Mouse (Mus musculus): ENCODE results near the gene Itsn1. TPM values are rescaled to one million over a fixed set of nuclear protein-coding genes. Genes with fewer than 3 reads are reported as not detected.

Gene Itsn1
- polyA plus RNA-seq, 1 experiment from 2014 or later: 32.5 TPM

- no peaks in the 10 kb centered on the region for H3K9me3 ChIP-seq (ENCODE audit: control insufficient read depth, low read length)
- no peaks in the 10 kb centered on the region for H3K27me3 ChIP-seq (ENCODE audit: control insufficient read depth, insufficient read depth, low read length)
- ATAC-seq (ENCODE audit: insufficient number of reproducible peaks, low FRiP score, low TSS enrichment, low read depth) (no peak), DNase-seq (ENCODE audit: low spot score) (no peak)
- no peak overlapping the region for H3K9ac ChIP-seq (ENCODE audit: low read length)
- no peak overlapping the region for H3K4me3 ChIP-seq (ENCODE audit: low read depth, low read length)
- no peak overlapping the region for H3K27ac ChIP-seq (replicated peaks; ENCODE audit: low read depth, low read length)
- 42% methylated on average over 8 of the region's 8 CpGs for WGBS
- no peaks in the 10 kb centered on the region for H3K4me1 ChIP-seq (ENCODE audit: control insufficient read depth, insufficient read depth, low read length)
- H3K36me3 ChIP-seq (ENCODE audit: control insufficient read depth, insufficient read depth, low read length): no peaks in the 10 kb centered on the region
- H3K4me2 ChIP-seq (ENCODE audit: low read depth, severe bottlenecking): no peak overlapping the region
Measured at GRCm38 (mm10) chr16:91935726-91936125, 206.6 kb downstream of the Itsn1 start.

- Histone ChIP-seq H3K9ac (ENCODE audit: low read length) (no peak overlapping the region), H3K36me3 (ENCODE audit: control insufficient read depth, insufficient read depth, low read length) (no peaks in the 10 kb centered on the region), H3K27me3 (ENCODE audit: control insufficient read depth, insufficient read depth, low read length) (no peaks in the 10 kb centered on the region), H3K9me3 (ENCODE audit: control insufficient read depth, low read length) (no peaks in the 10 kb centered on the region), H3K4me3 (ENCODE audit: low read depth, low read length) (no peak overlapping the region), H3K4me2 (ENCODE audit: low read depth, severe bottlenecking) (no peak overlapping the region), H3K27ac (replicated peaks; ENCODE audit: low read depth, low read length) (no peak overlapping the region), H3K4me1 (ENCODE audit: control insufficient read depth, insufficient read depth, low read length) (no peaks in the 10 kb centered on the region)
- peak; percentile 96 for DNase-seq (ENCODE audit: low spot score)
- ATAC-seq (ENCODE audit: insufficient number of reproducible peaks, low FRiP score, low TSS enrichment, low read depth): 0 out of 2 replicates have a peak, but pooled peaks have one; percentile 23
- 50% methylated on average over 10 of the region's 10 CpGs for WGBS
Measured at GRCm38 (mm10) chr16:91936340-91937030, 207.4 kb downstream of the Itsn1 start.

- WGBS: 90% methylated on average over 11 of the region's 11 CpGs
- DNase-seq (ENCODE audit: low spot score) (no peak), ATAC-seq (ENCODE audit: insufficient number of reproducible peaks, low FRiP score, low TSS enrichment, low read depth) (no peak)
- Histone ChIP-seq H3K36me3 (ENCODE audit: control insufficient read depth, insufficient read depth, low read length) (no peaks in the 10 kb centered on the region), H3K4me3 (ENCODE audit: low read depth, low read length) (no peak overlapping the region), H3K4me2 (ENCODE audit: low read depth, severe bottlenecking) (no peak overlapping the region), H3K27ac (replicated peaks; ENCODE audit: low read depth, low read length) (no peak overlapping the region), H3K9me3 (ENCODE audit: control insufficient read depth, low read length) (no peaks in the 10 kb centered on the region), H3K27me3 (ENCODE audit: control insufficient read depth, insufficient read depth, low read length) (no peaks in the 10 kb centered on the region), H3K9ac (ENCODE audit: low read length) (no peak overlapping the region), H3K4me1 (ENCODE audit: control insufficient read depth, insufficient read depth, low read length) (no peaks in the 10 kb centered on the region)
Measured at GRCm38 (mm10) chr16:91937281-91937680, 208.2 kb downstream of the Itsn1 start.

- no peaks in the 10 kb centered on the region for H3K27me3 ChIP-seq (ENCODE audit: control insufficient read depth, insufficient read depth, low read length)
- DNase-seq (ENCODE audit: low spot score): no peak
- ATAC-seq (ENCODE audit: insufficient number of reproducible peaks, low FRiP score, low TSS enrichment, low read depth): no peak
- H3K27ac ChIP-seq (replicated peaks; ENCODE audit: low read depth, low read length): no peak overlapping the region
- H3K4me2 ChIP-seq (ENCODE audit: low read depth, severe bottlenecking): no peak overlapping the region
- H3K9me3 ChIP-seq (ENCODE audit: control insufficient read depth, low read length): no peaks in the 10 kb centered on the region
- H3K4me1 ChIP-seq (ENCODE audit: control insufficient read depth, insufficient read depth, low read length): no peaks in the 10 kb centered on the region
- no peaks in the 10 kb centered on the region for H3K36me3 ChIP-seq (ENCODE audit: control insufficient read depth, insufficient read depth, low read length)
- 77% methylated on average over 5 of the region's 5 CpGs for WGBS
- H3K9ac ChIP-seq (ENCODE audit: low read length): no peak overlapping the region
- H3K4me3 ChIP-seq (ENCODE audit: low read depth, low read length): no peak overlapping the region
Measured at GRCm38 (mm10) chr16:91938141-91938540, 209.1 kb downstream of the Itsn1 start.

DNA sequence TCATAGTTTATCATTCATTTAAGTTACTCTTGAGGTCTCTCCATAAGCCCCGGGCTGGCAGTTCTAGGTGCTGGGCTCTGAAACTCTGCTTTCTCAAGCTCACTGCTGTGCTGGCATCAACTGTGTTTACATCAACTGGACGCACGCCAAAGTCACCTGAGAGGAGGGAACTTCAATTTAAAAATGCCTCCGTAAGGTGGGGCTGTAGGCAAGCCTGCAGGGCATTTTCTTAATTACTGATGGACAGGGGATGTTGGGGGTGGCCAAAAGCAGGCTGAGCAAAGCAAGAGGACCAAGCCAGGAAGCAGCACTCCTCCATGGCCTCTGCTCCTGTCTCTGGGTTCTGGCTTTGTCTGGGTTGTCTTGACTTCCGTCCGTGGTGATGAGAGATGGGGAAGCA is 211.6 kb downstream of the Itsn1 start:
- Histone ChIP-seq H3K4me1 (ENCODE audit: control insufficient read depth, insufficient read depth, low read length) (no peaks in the 10 kb centered on the region), H3K27ac (replicated peaks; ENCODE audit: low read depth, low read length) (no peak overlapping the region), H3K27me3 (ENCODE audit: control insufficient read depth, insufficient read depth, low read length) (no peaks in the 10 kb centered on the region), H3K9me3 (ENCODE audit: control insufficient read depth, low read length) (no peaks in the 10 kb centered on the region), H3K4me3 (ENCODE audit: low read depth, low read length) (no peak overlapping the region), H3K9ac (ENCODE audit: low read length) (no peak overlapping the region), H3K36me3 (ENCODE audit: control insufficient read depth, insufficient read depth, low read length) (no peaks in the 10 kb centered on the region), H3K4me2 (ENCODE audit: low read depth, severe bottlenecking) (no peak overlapping the region)
- no peak for DNase-seq (ENCODE audit: low spot score)
- no peak for ATAC-seq (ENCODE audit: insufficient number of reproducible peaks, low FRiP score, low TSS enrichment, low read depth)
- WGBS: 81% methylated on average over 6 of the region's 6 CpGs

DNA sequence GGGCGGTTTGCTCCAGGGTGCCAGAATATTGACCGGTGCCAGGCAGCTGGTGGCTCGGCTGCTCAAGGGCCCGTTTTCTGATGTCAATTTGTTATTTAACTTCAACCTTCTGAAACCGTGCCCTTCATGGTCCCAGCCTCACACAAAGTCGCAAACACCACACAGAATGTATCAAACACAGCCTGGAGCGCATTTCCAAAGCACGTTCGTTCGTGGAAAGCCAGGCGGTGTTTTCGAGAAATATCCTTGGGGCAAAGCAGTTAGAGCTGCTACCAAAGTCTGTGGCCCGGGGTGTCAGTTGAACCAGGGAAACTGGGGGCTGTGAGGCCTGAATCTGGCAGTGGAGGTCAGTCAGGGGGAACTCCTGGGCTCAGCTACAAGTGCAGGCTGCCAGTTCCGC is 213.1 kb downstream of the Itsn1 start:
- Histone ChIP-seq H3K9ac (ENCODE audit: low read length) (no peak overlapping the region), H3K4me2 (ENCODE audit: low read depth, severe bottlenecking) (no peak overlapping the region), H3K27me3 (ENCODE audit: control insufficient read depth, insufficient read depth, low read length) (no peaks in the 10 kb centered on the region), H3K4me3 (ENCODE audit: low read depth, low read length) (no peak overlapping the region), H3K4me1 (ENCODE audit: control insufficient read depth, insufficient read depth, low read length) (no peaks in the 10 kb centered on the region), H3K9me3 (ENCODE audit: control insufficient read depth, low read length) (no peaks in the 10 kb centered on the region), H3K36me3 (ENCODE audit: control insufficient read depth, insufficient read depth, low read length) (no peaks in the 10 kb centered on the region), H3K27ac (replicated peaks; ENCODE audit: low read depth, low read length) (no peak overlapping the region)
- 87% methylated on average over 14 of the region's 14 CpGs for WGBS
- DNase-seq (ENCODE audit: low spot score) (no peak), ATAC-seq (ENCODE audit: insufficient number of reproducible peaks, low FRiP score, low TSS enrichment, low read depth) (no peak)

DNA sequence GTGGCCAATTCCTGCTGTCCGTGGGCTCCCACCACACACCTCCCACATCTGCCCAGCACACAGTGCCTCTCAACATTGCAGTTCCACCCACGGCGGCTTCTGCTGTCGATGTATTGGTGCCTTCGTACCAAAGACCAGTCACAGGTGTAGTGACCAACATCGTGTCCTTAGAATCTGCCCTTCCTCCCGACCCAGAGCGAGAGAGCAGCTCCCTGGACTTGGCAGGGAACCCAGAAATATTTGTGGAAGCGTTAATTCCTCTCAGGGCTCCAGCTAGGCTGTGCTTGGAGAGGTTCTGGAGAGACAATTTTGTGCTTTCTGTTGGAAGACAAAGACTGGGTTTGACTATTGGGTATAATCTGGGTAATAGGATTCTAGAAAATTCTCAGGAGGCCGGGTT is 217.2 kb downstream of the Itsn1 start:
- H3K4me2 ChIP-seq (ENCODE audit: low read depth, severe bottlenecking): no peak overlapping the region
- no peak for ATAC-seq (ENCODE audit: insufficient number of reproducible peaks, low FRiP score, low TSS enrichment, low read depth)

GRCm38 (mm10) chr16:91947093-91947492 is 218.0 kb downstream of the Itsn1 start:
- no peak overlapping the region for H3K4me3 ChIP-seq (ENCODE audit: low read depth, low read length)

More for the DNA sequence above, 217.2 kb downstream of the Itsn1 start:
- no peaks in the 10 kb centered on the region for H3K4me1 ChIP-seq (ENCODE audit: control insufficient read depth, insufficient read depth, low read length)
- H3K27ac ChIP-seq (replicated peaks; ENCODE audit: low read depth, low read length): no peak overlapping the region
- no peak overlapping the region for H3K9ac ChIP-seq (ENCODE audit: low read length)
- WGBS: 89% methylated on average over 10 of the region's 10 CpGs
- no peak overlapping the region for H3K4me3 ChIP-seq (ENCODE audit: low read depth, low read length)
- H3K27me3 ChIP-seq (ENCODE audit: control insufficient read depth, insufficient read depth, low read length): no peaks in the 10 kb centered on the region
- DNase-seq (ENCODE audit: low spot score): no peak
- no peaks in the 10 kb centered on the region for H3K36me3 ChIP-seq (ENCODE audit: control insufficient read depth, insufficient read depth, low read length)
- H3K9me3 ChIP-seq (ENCODE audit: control insufficient read depth, low read length): no peaks in the 10 kb centered on the region

GRCm38 (mm10) chr16:91953967-91954366 is 224.9 kb downstream of the Itsn1 start:
- Histone ChIP-seq H3K4me2 (ENCODE audit: low read depth, severe bottlenecking) (no peak overlapping the region), H3K36me3 (ENCODE audit: control insufficient read depth, insufficient read depth, low read length) (no peaks in the 10 kb centered on the region), H3K4me1 (ENCODE audit: control insufficient read depth, insufficient read depth, low read length) (no peaks in the 10 kb centered on the region), H3K27me3 (ENCODE audit: control insufficient read depth, insufficient read depth, low read length) (no peaks in the 10 kb centered on the region), H3K27ac (replicated peaks; ENCODE audit: low read depth, low read length) (no peak overlapping the region), H3K9ac (ENCODE audit: low read length) (no peak overlapping the region), H3K4me3 (ENCODE audit: low read depth, low read length) (no peak overlapping the region), H3K9me3 (ENCODE audit: control insufficient read depth, low read length) (no peaks in the 10 kb centered on the region)
- DNase-seq (ENCODE audit: low spot score) (no peak), ATAC-seq (ENCODE audit: insufficient number of reproducible peaks, low FRiP score, low TSS enrichment, low read depth) (no peak)
- WGBS: 92% methylated on average over 4 of the region's 4 CpGs

More at GRCm38 (mm10) chr16:91947093-91947492, 218.0 kb downstream of the Itsn1 start:
- no peak overlapping the region for H3K27ac ChIP-seq (replicated peaks; ENCODE audit: low read depth, low read length)
- no peaks in the 10 kb centered on the region for H3K36me3 ChIP-seq (ENCODE audit: control insufficient read depth, insufficient read depth, low read length)
- H3K9ac ChIP-seq (ENCODE audit: low read length): no peak overlapping the region
- H3K27me3 ChIP-seq (ENCODE audit: control insufficient read depth, insufficient read depth, low read length): no peaks in the 10 kb centered on the region
- no peak overlapping the region for H3K4me2 ChIP-seq (ENCODE audit: low read depth, severe bottlenecking)
- no peak for ATAC-seq (ENCODE audit: insufficient number of reproducible peaks, low FRiP score, low TSS enrichment, low read depth)
- DNase-seq (ENCODE audit: low spot score): no peak
- H3K4me1 ChIP-seq (ENCODE audit: control insufficient read depth, insufficient read depth, low read length): no peaks in the 10 kb centered on the region
- no peaks in the 10 kb centered on the region for H3K9me3 ChIP-seq (ENCODE audit: control insufficient read depth, low read length)
- 85% methylated on average over 11 of the region's 11 CpGs for WGBS
